Mouse (Mus musculus) brown adipose tissue, adult 24 weeks (tissue): ENCODE measurements around the gene Pdzrn4. TPM values are rescaled to one million over a fixed set of nuclear protein-coding genes. Genes with fewer than 3 reads are reported as not detected.

ENCODE experiments used
- H3K27ac ChIP-seq: fragments of 200-500 bp; replicated peaks from 2 replicates; pipeline ENCODE4 v1.5.1; 2012; ENCODE audit warnings: low read depth, mild to moderate bottlenecking, low read length
- H3K4me1 ChIP-seq: fragments of 200-500 bp; 2 replicates; pipeline ENCODE4 v1.6.1; 2012; ENCODE audit warnings: low read length, mixed read lengths; ENCODE audit not compliant: control insufficient read depth, insufficient read depth, insufficient read length
- H3K4me3 ChIP-seq: fragments of 200-500 bp; 2 replicates; pipeline ENCODE4 v1.5.1; 2012; ENCODE audit warnings: low read depth, mild to moderate bottlenecking, low read length, moderate library complexity; ENCODE audit not compliant: insufficient read depth
- polyA plus RNA-seq: library from polyadenylated mRNA; stranded (reverse); fragments of >200 nt; gene quantifications from 2 replicates; pipeline ENCODE4 v1.2.4, GENCODE M21; 2012; ENCODE audit not compliant: missing spikeins, insufficient read depth, insufficient read length

Gene Pdzrn4
- polyA plus RNA-seq, 1 experiment = not detected

GRCm38 (mm10) chr15:92594721-92595120, 198.0 kb downstream of the Pdzrn4 start:
- Histone ChIP-seq H3K4me1 (no peaks in the 10 kb centered on the region), H3K4me3 (no peak overlapping the region), H3K27ac (no peak overlapping the region)

- H3K4me3 ChIP-seq = no peak overlapping the region
- no peaks in the 10 kb centered on the region for H3K4me1 ChIP-seq
- H3K27ac ChIP-seq = no peak overlapping the region
Observed at GRCm38 (mm10) chr15:92597011-92597780, 200.5 kb downstream of the Pdzrn4 start.

GRCm38 (mm10) chr15:92598380-92599295, 202.0 kb downstream of the Pdzrn4 start:
- Histone ChIP-seq H3K4me1 (no peaks in the 10 kb centered on the region), H3K4me3 (no peak overlapping the region), H3K27ac (no peak overlapping the region)

- Histone ChIP-seq H3K4me1 (no peaks in the 10 kb centered on the region), H3K27ac (no peak overlapping the region), H3K4me3 (no peak overlapping the region)
Observed at GRCm38 (mm10) chr15:92599381-92599780, 202.7 kb downstream of the Pdzrn4 start.

GRCm38 (mm10) chr15:92610866-92611265, 214.2 kb downstream of the Pdzrn4 start:
- H3K27ac ChIP-seq = no peak overlapping the region
- H3K4me3 ChIP-seq = no peak overlapping the region
- no peaks in the 10 kb centered on the region for H3K4me1 ChIP-seq

- Histone ChIP-seq H3K4me1 (no peaks in the 10 kb centered on the region), H3K27ac (no peak overlapping the region), H3K4me3 (no peak overlapping the region)
Observed at GRCm38 (mm10) chr15:92612386-92612785, 215.7 kb downstream of the Pdzrn4 start.

GRCm38 (mm10) chr15:92613228-92613627, 216.5 kb downstream of the Pdzrn4 start:
- H3K4me3 ChIP-seq = no peak overlapping the region
- H3K4me1 ChIP-seq = no peaks in the 10 kb centered on the region
- H3K27ac ChIP-seq = no peak overlapping the region

GRCm38 (mm10) chr15:92621731-92622234, 225.1 kb downstream of the Pdzrn4 start:
- H3K4me1 ChIP-seq = no peaks in the 10 kb centered on the region
- no peak overlapping the region for H3K27ac ChIP-seq
- H3K4me3 ChIP-seq = no peak overlapping the region

- H3K4me1 ChIP-seq = no peaks in the 10 kb centered on the region
- no peak overlapping the region for H3K27ac ChIP-seq
- H3K4me3 ChIP-seq = no peak overlapping the region
Observed at GRCm38 (mm10) chr15:92622323-92622722, 225.6 kb downstream of the Pdzrn4 start.

- Histone ChIP-seq H3K27ac (no peak overlapping the region), H3K4me1 (no peaks in the 10 kb centered on the region), H3K4me3 (no peak overlapping the region)
Observed at GRCm38 (mm10) chr15:92629172-92629571, 232.5 kb downstream of the Pdzrn4 start.

GRCm38 (mm10) chr15:92634044-92634610, 237.4 kb downstream of the Pdzrn4 start:
- Histone ChIP-seq H3K4me1 (no peaks in the 10 kb centered on the region), H3K27ac (no peak overlapping the region), H3K4me3 (no peak overlapping the region)

GRCm38 (mm10) chr15:92640212-92641082, 243.8 kb downstream of the Pdzrn4 start:
- H3K4me1 ChIP-seq = no peaks in the 10 kb centered on the region
- no peak overlapping the region for H3K27ac ChIP-seq
- H3K4me3 ChIP-seq = no peak overlapping the region

- no peaks in the 10 kb centered on the region for H3K4me1 ChIP-seq
- H3K27ac ChIP-seq = no peak overlapping the region
- no peak overlapping the region for H3K4me3 ChIP-seq
Observed at GRCm38 (mm10) chr15:92671279-92672051, 274.8 kb downstream of the Pdzrn4 start.

GRCm38 (mm10) chr15:92676096-92676495, 279.4 kb downstream of the Pdzrn4 start:
- Histone ChIP-seq H3K27ac (no peak overlapping the region), H3K4me1 (no peaks in the 10 kb centered on the region), H3K4me3 (no peak overlapping the region)
